Mouse (Mus musculus) CH12.LX (cell line): ENCODE measurements around the gene Rabggta. TPM values are rescaled to one million over a fixed set of nuclear protein-coding genes. Genes with fewer than 3 reads are reported as not detected.

Experiments
- DNase-seq: peaks from one replicate; pipeline ENCODE4 v3.0.0-alpha.2; 2013; ENCODE audit errors: extremely low read depth
- H3K27ac ChIP-seq: 2 replicates; pipeline ENCODE4 v1.5.1; 2012; ENCODE audit warnings: low read depth, mild to moderate bottlenecking, control low read depth, moderate library complexity; ENCODE audit not compliant: insufficient read depth
- H3K27me3 ChIP-seq: replicated peaks from 2 replicates; pipeline ENCODE3; 2012; ENCODE audit warnings: inconsistent platforms
- H3K36me3 ChIP-seq, 2 experiments: replicated peaks in 1 of 2; 2 replicates each; pipeline versions ENCODE3 to v1.6.1; 2012; ENCODE audit warnings: inconsistent platforms in 1 of 2, low read length in 1 of 2, mild to moderate bottlenecking in 1 of 2, mixed read lengths in 1 of 2, moderate library complexity in 1 of 2; ENCODE audit not compliant: control insufficient read depth in 1 of 2, insufficient read depth in 1 of 2
- H3K4me1 ChIP-seq, 2 experiments: 2 replicates each; pipeline ENCODE4 v1.6.1; 2012; ENCODE audit warnings: inconsistent platforms in 1 of 2, moderate library complexity in 1 of 2; ENCODE audit not compliant: insufficient read depth in 2 of 2, control insufficient read depth in 1 of 2
- H3K4me2 ChIP-seq: 2 replicates; pipeline ENCODE4 v1.6.1; 2012; ENCODE audit warnings: low read depth, mild to moderate bottlenecking, control low read depth; ENCODE audit not compliant: poor library complexity, insufficient read depth, severe bottlenecking
- H3K4me3 ChIP-seq, 3 experiments: fragments of 150-350 bp in 1 of 3; sonication (generic) in 1 of 3; replicated peaks in 1 of 3; 2 replicates each; pipeline versions ENCODE3 to v1.5.1; 2011 to 2012; ENCODE audit warnings: low read depth in 2 of 3, low read length in 2 of 3, mild to moderate bottlenecking in 2 of 3, moderate library complexity in 2 of 3, control low read depth in 1 of 3, improper control_type of control experiment in 1 of 3, inconsistent platforms in 1 of 3, mixed read lengths in 1 of 3; ENCODE audit not compliant: poor library complexity in 1 of 3
- H3K79me2 ChIP-seq: replicated peaks from 2 replicates; pipeline ENCODE4 v1.6.1; 2012; ENCODE audit warnings: mild to moderate bottlenecking, moderate library complexity; ENCODE audit not compliant: control insufficient read depth, poor library complexity, insufficient read depth, severe bottlenecking; ENCODE audit errors: extremely low read depth
- H3K9ac ChIP-seq: 2 replicates; pipeline ENCODE4 v1.6.1; 2012; ENCODE audit warnings: low read depth, mild to moderate bottlenecking, control low read depth, moderate library complexity; ENCODE audit not compliant: insufficient read depth
- H3K9me3 ChIP-seq: replicated peaks from 2 replicates; pipeline ENCODE3; 2012; ENCODE audit warnings: low read length, inconsistent platforms, mixed read lengths
- CHD1 ChIP-seq: IDR thresholded peaks from 2 replicates; pipeline ENCODE4 v1.6.1; 2012; ENCODE audit warnings: low read depth, low read length, improper control_type of control experiment, inconsistent platforms
- CHD2 ChIP-seq: IDR thresholded peaks from 2 replicates; pipeline ENCODE4 v1.6.1; 2011; ENCODE audit warnings: low read length, improper control_type of control experiment
- E2F4 ChIP-seq: IDR thresholded peaks from 2 replicates; pipeline ENCODE4 v1.6.1; 2011; ENCODE audit warnings: low read depth, low read length, improper control_type of control experiment; ENCODE audit not compliant: insufficient replicate concordance
- EP300 ChIP-seq: IDR thresholded peaks from 2 replicates; pipeline ENCODE4 v1.6.1; 2011; ENCODE audit warnings: low read length, improper control_type of control experiment
- IRF4 ChIP-seq: IDR thresholded peaks from 2 replicates; pipeline ENCODE4 v1.6.1; 2014; ENCODE audit warnings: low read depth, mild to moderate bottlenecking, inconsistent platforms, low read length, improper control_type of control experiment
- JUN ChIP-seq: IDR thresholded peaks from 2 replicates; pipeline ENCODE4 v1.6.1; 2011; ENCODE audit warnings: low read depth, mild to moderate bottlenecking, low read length, improper control_type of control experiment, moderate library complexity; ENCODE audit not compliant: insufficient read depth
- MAFK ChIP-seq: IDR thresholded peaks from 2 replicates; pipeline ENCODE4 v1.6.1; 2011; ENCODE audit warnings: low read length, improper control_type of control experiment; ENCODE audit not compliant: insufficient replicate concordance
- MXI1 ChIP-seq: IDR thresholded peaks from 2 replicates; pipeline ENCODE4 v1.6.1; 2011; ENCODE audit warnings: mild to moderate bottlenecking, low read depth, low read length, improper control_type of control experiment
- MYC ChIP-seq: IDR thresholded peaks from 2 replicates; pipeline ENCODE4 v1.6.1; 2011; ENCODE audit warnings: low read depth, mild to moderate bottlenecking, improper control_type of control experiment, low read length
- NELFE ChIP-seq: IDR thresholded peaks from 2 replicates; pipeline ENCODE4 v1.6.1; 2011; ENCODE audit warnings: low read depth, low read length, improper control_type of control experiment
- NRF1 ChIP-seq: IDR thresholded peaks from 2 replicates; pipeline ENCODE4 v1.6.1; 2014; ENCODE audit warnings: low read depth, mild to moderate bottlenecking, inconsistent platforms, low read length, improper control_type of control experiment, moderate library complexity
- PAX5 ChIP-seq: IDR thresholded peaks from 2 replicates; pipeline ENCODE4 v1.6.1; 2012; ENCODE audit warnings: low read length, inconsistent platforms, mixed read lengths
- RCOR1 ChIP-seq: conservative IDR thresholded peaks from 2 replicates; pipeline ENCODE4 v1.6.1; 2012; ENCODE audit warnings: low read depth, mild to moderate bottlenecking, inconsistent platforms, low read length, improper control_type of control experiment
- SIN3A ChIP-seq: IDR thresholded peaks from 2 replicates; pipeline ENCODE4 v1.6.1; 2012; ENCODE audit warnings: low read length, improper control_type of control experiment, inconsistent platforms
- SMC3 ChIP-seq: IDR thresholded peaks from 2 replicates; pipeline ENCODE4 v1.6.1; 2011; ENCODE audit warnings: low read depth, low read length, improper control_type of control experiment
- TCF12 ChIP-seq: IDR thresholded peaks from 2 replicates; pipeline ENCODE4 v1.6.1; 2014; ENCODE audit warnings: low read depth, mild to moderate bottlenecking, inconsistent platforms, low read length, improper control_type of control experiment
- UBTF ChIP-seq: IDR thresholded peaks from 2 replicates; pipeline ENCODE4 v1.6.1; 2012; ENCODE audit warnings: low read depth, mild to moderate bottlenecking, inconsistent platforms, low read length, improper control_type of control experiment, moderate library complexity
- USF2 ChIP-seq: conservative IDR thresholded peaks from 2 replicates; pipeline ENCODE4 v1.6.1; 2011; ENCODE audit warnings: low read depth, low read length, improper control_type of control experiment
- ZC3H11A ChIP-seq: IDR thresholded peaks from 2 replicates; pipeline ENCODE4 v1.6.1; 2012; ENCODE audit warnings: low read depth, mild to moderate bottlenecking, inconsistent platforms, low read length, improper control_type of control experiment
- ZMIZ1 ChIP-seq: IDR thresholded peaks from 2 replicates; pipeline ENCODE4 v1.6.1; 2012; ENCODE audit warnings: low read depth, mild to moderate bottlenecking, inconsistent platforms, low read length, improper control_type of control experiment
- ZNF384 ChIP-seq: IDR thresholded peaks from 2 replicates; pipeline ENCODE4 v1.6.1; 2012; ENCODE audit warnings: low read depth, low read length, improper control_type of control experiment, inconsistent platforms
- dilution Hi-C: fragments of 300-500 bp; cut with MboI; formaldehyde crosslinking; loops from 2 replicates; pipeline ENCODE4 v1.14.3; 2020; ENCODE audit warnings: low sequenced_read_pairs; ENCODE audit not compliant: extremely low pct_unique_long_range_greater_than_20kb, extremely low pct_ligation_motif_present
- in situ Hi-C: fragments of 300-500 bp; cut with MboI; formaldehyde crosslinking; loops from 3 replicates; pipeline ENCODE4 v1.14.3; 2019; ENCODE audit warnings: low sequenced_read_pairs, low pct_ligation_motif_present, low pct_unique_long_range_greater_than_20kb, mixed read lengths
- polyA plus RNA-seq: library from polyadenylated mRNA; unstranded; fragments of >175 nt; gene quantifications from 2 replicates; pipeline ENCODE4 v1.2.1, GENCODE M21; 2012; ENCODE audit warnings: low read depth; ENCODE audit not compliant: insufficient read length
- total RNA-seq, 2 experiments: library from RNA; depleted of rRNA; stranded (reverse); fragments of 300-350 nt in 1 of 2; fragments of >200 nt in 1 of 2; gene quantifications; 2 replicates each; pipeline ENCODE4 v1.2.3; 2012 to 2014

Rabggta gene
- total and polyA plus RNA-seq, 3 experiments = 13.9 to 21.9 (median 16.2) TPM

DNA sequence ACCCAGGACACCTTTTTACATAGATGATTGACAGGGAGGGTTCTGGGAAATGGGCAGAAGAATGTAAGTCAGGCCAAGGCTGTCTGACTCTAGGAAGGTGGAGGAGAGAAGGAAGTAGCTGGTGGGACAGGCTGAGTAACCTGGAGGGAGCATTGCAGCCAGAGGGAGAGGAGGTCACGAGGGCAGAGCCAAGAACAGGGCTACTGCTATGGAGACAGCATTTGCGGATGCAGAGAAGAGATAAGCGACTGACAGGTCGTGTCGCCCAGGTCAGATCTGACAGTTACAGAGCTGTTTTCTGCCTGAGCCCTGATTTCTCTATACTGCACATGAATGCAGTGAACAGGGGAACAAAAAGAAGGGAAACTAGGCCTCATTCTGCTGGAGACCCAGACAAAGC lies 14.7 kb downstream of the Rabggta start:
- Histone ChIP-seq H3K79me2 (no peaks in the 10 kb centered on the region), H3K4me2 (no peak overlapping the region), H3K27ac (no peak overlapping the region), H3K4me3 (no peak overlapping the region), H3K4me1 (no peaks in the 10 kb centered on the region), H3K9me3 (no peaks in the 10 kb centered on the region), H3K9ac (no peak overlapping the region), H3K36me3 (no peaks in the 10 kb centered on the region), H3K27me3 (peaks cover 2% of the 10 kb centered on the region)
- in situ Hi-C loops = no loop called here
- no peak for DNase-seq
- TF ChIP-seq IRF4 = no peak
- no peak for TF ChIP-seq NRF1
- dilution Hi-C loops = no loop called here

- Histone ChIP-seq H3K27me3 (peaks cover 2% of the 10 kb centered on the region), H3K4me3 (no peak overlapping the region), H3K9me3 (no peaks in the 10 kb centered on the region), H3K9ac (no peak overlapping the region), H3K4me2 (no peak overlapping the region), H3K79me2 (no peaks in the 10 kb centered on the region), H3K36me3 (no peaks in the 10 kb centered on the region), H3K4me1 (peaks cover 0 to under 1% of the 10 kb centered on the region in 2 experiments; a peak in 2 of 4 replicates), H3K27ac (no peak overlapping the region)
- dilution Hi-C loops (no loop called here), in situ Hi-C loops (no loop called here)
- TF ChIP-seq MYC (no peak), SMC3 (no peak)
- no peak for DNase-seq
These were observed 15.9 kb downstream of the Rabggta start for GRCm38 (mm10) chr14:55706051-55706600.

DNA sequence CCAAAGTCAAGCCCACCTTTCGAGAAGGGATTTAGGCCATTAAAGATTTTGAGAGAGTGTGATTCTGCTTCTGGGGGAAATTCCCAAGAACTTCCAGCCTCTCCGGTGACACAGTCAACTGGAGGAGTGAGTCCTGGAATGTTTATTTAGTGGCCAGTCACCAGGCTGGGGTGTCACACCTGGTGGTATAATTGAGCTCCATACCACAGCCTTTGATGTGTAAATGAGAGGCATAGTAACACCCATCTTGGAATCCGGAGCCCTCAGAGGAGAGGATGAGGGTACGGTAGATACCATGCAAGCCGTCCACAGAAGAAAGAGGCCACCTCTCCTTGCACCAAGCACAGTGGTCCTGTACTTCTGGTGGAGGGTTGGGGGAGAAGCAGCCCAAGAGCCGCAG lies 19.3 kb downstream of the Rabggta start:
- in situ Hi-C loops (no loop called here), dilution Hi-C loops (no loop called here)
- Histone ChIP-seq H3K27ac (no peak overlapping the region), H3K4me1 (peaks cover 0 to 3% of the 10 kb centered on the region in 2 experiments; a peak in 2 of 4 replicates), H3K4me3 (no peak overlapping the region), H3K36me3 (no peaks in the 10 kb centered on the region), H3K4me2 (no peak overlapping the region), H3K9ac (no peak overlapping the region), H3K27me3 (no peaks in the 10 kb centered on the region), H3K9me3 (no peaks in the 10 kb centered on the region), H3K79me2 (no peaks in the 10 kb centered on the region)
- DNase-seq = no peak
- TF ChIP-seq NELFE = no peak
- no peak for TF ChIP-seq ZNF384
- TF ChIP-seq RCOR1 = no peak
- no peak for TF ChIP-seq UBTF
- no peak for TF ChIP-seq USF2
- TF ChIP-seq ZC3H11A = no peak
- no peak for TF ChIP-seq PAX5
- TF ChIP-seq MXI1 = no peak
- no peak for TF ChIP-seq JUN
- no peak for TF ChIP-seq EP300
- TF ChIP-seq NRF1 = no peak
- no peak for TF ChIP-seq MAFK
- TF ChIP-seq E2F4 = no peak
- TF ChIP-seq CHD1 = no peak
- TF ChIP-seq SIN3A = no peak
- TF ChIP-seq CHD2 = no peak
- no peak for TF ChIP-seq TCF12
- TF ChIP-seq ZMIZ1 = no peak
